Mouse (Mus musculus) cortical plate, adult 2 months (tissue): ENCODE data around the gene Lrrc3c.
"Not testable (repeated sequence)": the region's sequence is repeated elsewhere in the genome, so short reads cannot be mapped to it uniquely, and the experiment has no call there.

Experiments used
- CTCF ChIP-seq: fragments of 200-500 bp; IDR thresholded peaks from 2 replicates; pipeline ENCODE4 v1.5.1; 2011; ENCODE audit warnings: mild to moderate bottlenecking, control low read depth, low read length; ENCODE audit not compliant: insufficient read depth; ENCODE audit errors: extremely low read depth
- POLR2A ChIP-seq: fragments of 200-500 bp; IDR thresholded peaks from 2 replicates; pipeline ENCODE4 v1.6.1; 2011; ENCODE audit warnings: mild to moderate bottlenecking, low read length, control low read depth; ENCODE audit not compliant: insufficient read depth; ENCODE audit errors: extremely low read depth

GRCm38 (mm10) chr11:98623981-98624380 lies 25.9 kb downstream of the Lrrc3c start:
- not testable (repeated sequence) for TF ChIP-seq CTCF, POLR2A
